Mouse (Mus musculus): Measurements from ENCODE around the gene Pknox2. TPM values are rescaled to one million over a fixed set of nuclear protein-coding genes. Genes with fewer than 3 reads are reported as not detected.

Gene Pknox2
- polyA plus RNA-seq, 1 experiment: 83.7 TPM

- H3K4me1 ChIP-seq (ENCODE audit: control insufficient read depth, insufficient read depth, low read length): no peaks in the 10 kb centered on the region
- H3K27me3 ChIP-seq (ENCODE audit: control insufficient read depth, insufficient read depth, low read length): no peaks in the 10 kb centered on the region
- H3K36me3 ChIP-seq (ENCODE audit: control insufficient read depth, insufficient read depth, low read length): no peaks in the 10 kb centered on the region
- H3K27ac ChIP-seq (ENCODE audit: control insufficient read depth, insufficient read depth, low read depth, low read length): peak overlapping the region; percentile 39
- H3K4me3 ChIP-seq (ENCODE audit: control insufficient read depth, low read depth, low read length): no peak overlapping the region
- TF ChIP-seq CTCF (IDR thresholded peaks at IDR 0.05; ENCODE audit: control insufficient read depth, insufficient read depth, insufficient replicate concordance, low read depth, low read length): no peak
- TF ChIP-seq POLR2A (IDR thresholded peaks at IDR 0.05; ENCODE audit: control insufficient read depth, low read depth, low read length): no peak
These were observed 45.9 kb downstream of the Pknox2 start for GRCm38 (mm10) chr9:37101059-37101940.

GRCm38 (mm10) chr9:37099595-37099994 is 47.6 kb downstream of the Pknox2 start:
- no peaks in the 10 kb centered on the region for H3K4me1 ChIP-seq (ENCODE audit: control insufficient read depth, insufficient read depth, low read length)
- H3K4me3 ChIP-seq (ENCODE audit: control insufficient read depth, low read depth, low read length): no peak overlapping the region
- TF ChIP-seq CTCF (IDR thresholded peaks at IDR 0.05; ENCODE audit: control insufficient read depth, insufficient read depth, insufficient replicate concordance, low read depth, low read length) (no peak), POLR2A (IDR thresholded peaks at IDR 0.05; ENCODE audit: control insufficient read depth, low read depth, low read length) (no peak)
- H3K27ac ChIP-seq (ENCODE audit: control insufficient read depth, insufficient read depth, low read depth, low read length): no peak overlapping the region
- no peaks in the 10 kb centered on the region for H3K36me3 ChIP-seq (ENCODE audit: control insufficient read depth, insufficient read depth, low read length)
- H3K27me3 ChIP-seq (ENCODE audit: control insufficient read depth, insufficient read depth, low read length): no peaks in the 10 kb centered on the region

GRCm38 (mm10) chr9:37098600-37098999 is 48.6 kb downstream of the Pknox2 start:
- no peaks in the 10 kb centered on the region for H3K36me3 ChIP-seq (ENCODE audit: control insufficient read depth, insufficient read depth, low read length)
- no peak overlapping the region for H3K4me3 ChIP-seq (ENCODE audit: control insufficient read depth, low read depth, low read length)
- no peaks in the 10 kb centered on the region for H3K27me3 ChIP-seq (ENCODE audit: control insufficient read depth, insufficient read depth, low read length)
- H3K4me1 ChIP-seq (ENCODE audit: control insufficient read depth, insufficient read depth, low read length): no peaks in the 10 kb centered on the region
- TF ChIP-seq CTCF (IDR thresholded peaks at IDR 0.05; ENCODE audit: control insufficient read depth, insufficient read depth, insufficient replicate concordance, low read depth, low read length) (no peak), POLR2A (IDR thresholded peaks at IDR 0.05; ENCODE audit: control insufficient read depth, low read depth, low read length) (no peak)
- H3K27ac ChIP-seq (ENCODE audit: control insufficient read depth, insufficient read depth, low read depth, low read length): no peak overlapping the region

DNA sequence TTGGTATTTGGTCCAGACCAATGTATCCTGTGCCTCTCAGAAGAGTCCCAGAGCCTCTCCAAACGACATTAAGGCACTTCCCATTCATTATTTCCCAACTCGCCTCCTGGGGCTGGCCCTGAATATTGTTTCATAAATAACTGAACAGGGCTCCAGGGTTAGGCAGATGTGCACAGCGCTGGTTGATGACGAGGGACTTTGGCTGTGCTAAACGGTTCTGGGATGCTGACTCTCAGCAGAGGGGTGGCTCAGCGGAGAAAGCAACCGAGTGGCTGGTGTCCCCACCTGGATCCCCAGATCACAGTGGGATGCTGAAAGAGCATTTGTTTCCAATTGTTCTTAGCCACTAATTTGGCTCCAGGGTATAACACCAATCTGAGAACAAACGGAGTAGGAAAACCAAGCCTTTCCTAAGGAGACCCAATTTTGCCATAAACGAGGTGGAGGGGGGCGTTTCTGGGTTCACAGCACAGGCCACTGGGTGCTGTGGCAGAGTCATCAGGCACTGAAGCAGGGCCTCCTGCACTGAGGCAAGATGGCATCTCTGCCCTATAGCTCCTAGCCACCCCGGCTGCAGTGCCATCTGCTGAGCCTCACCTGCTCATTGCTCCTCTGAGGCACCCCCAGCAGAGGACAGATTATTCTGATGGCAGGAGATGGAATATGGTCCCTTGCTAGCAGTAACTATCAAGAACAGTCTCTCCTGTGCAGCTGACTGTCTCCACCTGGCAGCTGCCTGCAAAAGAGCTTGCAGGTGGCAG is 52.8 kb downstream of the Pknox2 start:
- no peak overlapping the region for H3K27ac ChIP-seq (ENCODE audit: control insufficient read depth, insufficient read depth, low read depth, low read length)
- H3K4me3 ChIP-seq (ENCODE audit: control insufficient read depth, low read depth, low read length): no peak overlapping the region
- TF ChIP-seq CTCF (IDR thresholded peaks at IDR 0.05; ENCODE audit: control insufficient read depth, insufficient read depth, insufficient replicate concordance, low read depth, low read length) (no peak), POLR2A (IDR thresholded peaks at IDR 0.05; ENCODE audit: control insufficient read depth, low read depth, low read length) (no peak)
- no peaks in the 10 kb centered on the region for H3K4me1 ChIP-seq (ENCODE audit: control insufficient read depth, insufficient read depth, low read length)
- H3K36me3 ChIP-seq (ENCODE audit: control insufficient read depth, insufficient read depth, low read length): no peaks in the 10 kb centered on the region
- no peaks in the 10 kb centered on the region for H3K27me3 ChIP-seq (ENCODE audit: control insufficient read depth, insufficient read depth, low read length)

DNA sequence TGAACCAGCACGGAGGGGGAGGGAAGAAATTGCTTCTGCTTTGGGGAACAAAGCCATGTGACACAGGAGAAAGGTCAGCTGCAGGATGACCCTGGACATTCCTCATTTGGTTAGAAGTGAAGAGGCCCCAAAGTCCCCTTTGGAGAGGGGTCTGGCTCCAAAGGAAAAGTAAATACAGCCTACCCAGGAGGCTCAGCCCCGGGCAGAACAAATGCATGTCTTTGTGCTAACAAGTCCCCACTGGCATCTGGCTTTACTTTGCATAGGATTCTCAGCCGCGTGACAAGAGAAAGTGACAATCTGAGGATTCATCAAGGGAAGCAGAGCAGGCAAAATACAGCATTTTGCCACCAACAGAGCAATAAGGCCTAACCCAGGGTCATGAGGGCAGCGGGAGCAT is 54.1 kb downstream of the Pknox2 start:
- H3K4me3 ChIP-seq (ENCODE audit: control insufficient read depth, low read depth, low read length): no peak overlapping the region
- no peak overlapping the region for H3K27ac ChIP-seq (ENCODE audit: control insufficient read depth, insufficient read depth, low read depth, low read length)

GRCm38 (mm10) chr9:37089894-37090652 is 57.1 kb downstream of the Pknox2 start:
- Histone ChIP-seq H3K27me3 (ENCODE audit: control insufficient read depth, insufficient read depth, low read length) (no peaks in the 10 kb centered on the region), H3K4me1 (ENCODE audit: control insufficient read depth, insufficient read depth, low read length) (no peaks in the 10 kb centered on the region), H3K27ac (ENCODE audit: control insufficient read depth, insufficient read depth, low read depth, low read length) (no peak overlapping the region), H3K4me3 (ENCODE audit: control insufficient read depth, low read depth, low read length) (no peak overlapping the region), H3K36me3 (ENCODE audit: control insufficient read depth, insufficient read depth, low read length) (no peaks in the 10 kb centered on the region)
- TF ChIP-seq CTCF (IDR thresholded peaks at IDR 0.05; ENCODE audit: control insufficient read depth, insufficient read depth, insufficient replicate concordance, low read depth, low read length) (no peak), POLR2A (IDR thresholded peaks at IDR 0.05; ENCODE audit: control insufficient read depth, low read depth, low read length) (no peak)

More for the DNA sequence above, 54.1 kb downstream of the Pknox2 start:
- Histone ChIP-seq H3K4me1 (ENCODE audit: control insufficient read depth, insufficient read depth, low read length) (no peaks in the 10 kb centered on the region), H3K36me3 (ENCODE audit: control insufficient read depth, insufficient read depth, low read length) (no peaks in the 10 kb centered on the region), H3K27me3 (ENCODE audit: control insufficient read depth, insufficient read depth, low read length) (no peaks in the 10 kb centered on the region)
- TF ChIP-seq POLR2A (IDR thresholded peaks at IDR 0.05; ENCODE audit: control insufficient read depth, low read depth, low read length): no peak
- TF ChIP-seq CTCF (IDR thresholded peaks at IDR 0.05; ENCODE audit: control insufficient read depth, insufficient read depth, insufficient replicate concordance, low read depth, low read length): no peak
